Mouse (Mus musculus): ENCODE measurements around the gene Kndc1. TPM values are rescaled to one million over a fixed set of nuclear protein-coding genes. Genes with fewer than 3 reads are reported as not detected.

Gene Kndc1
- total RNA-seq, 2 experiments from 2014 or later = 0.91 to 1.0 TPM

DNA sequence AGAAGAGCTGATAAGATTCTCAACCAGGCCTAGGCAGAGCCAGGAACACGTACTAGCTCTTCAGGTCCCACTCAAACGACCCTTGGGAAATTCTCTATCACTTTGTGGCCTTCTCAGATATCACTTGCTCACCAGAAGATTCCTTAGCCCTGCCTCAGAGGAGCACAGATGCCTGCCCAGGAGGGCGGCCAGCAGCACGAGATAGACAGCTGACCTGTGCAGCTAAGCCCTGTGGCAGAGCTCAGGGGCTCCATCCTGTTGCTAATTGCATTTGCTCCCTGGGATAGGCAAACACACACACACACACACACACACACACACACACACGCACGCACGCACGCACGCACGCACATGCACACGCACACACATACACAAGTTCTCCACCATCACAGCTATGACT lies 87.6 kb downstream of the Kndc1 start:
- DNase-seq (ENCODE audit: low spot score in 2 of 2) = no peak

DNA sequence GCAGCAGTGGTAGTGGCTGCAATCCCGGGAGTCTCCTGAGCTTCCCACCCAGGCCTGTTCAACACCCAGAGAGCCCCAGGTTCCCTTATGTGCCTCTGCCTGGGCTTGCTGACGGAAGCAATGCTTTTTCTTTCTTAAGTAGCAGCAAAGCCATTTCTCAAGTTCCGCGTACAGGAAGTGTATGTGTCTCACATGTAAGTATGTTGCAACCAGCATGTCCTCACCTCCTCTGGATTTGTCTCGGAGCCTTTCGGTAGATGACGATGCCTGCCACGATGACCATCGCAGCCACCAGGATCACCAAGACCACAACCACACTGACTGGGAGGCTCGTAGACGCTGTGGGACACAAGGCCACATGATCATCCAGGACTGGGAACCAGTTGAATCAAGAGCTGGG lies 90.0 kb downstream of the Kndc1 start:
- no peak for DNase-seq (ENCODE audit: low spot score in 2 of 2)

DNA sequence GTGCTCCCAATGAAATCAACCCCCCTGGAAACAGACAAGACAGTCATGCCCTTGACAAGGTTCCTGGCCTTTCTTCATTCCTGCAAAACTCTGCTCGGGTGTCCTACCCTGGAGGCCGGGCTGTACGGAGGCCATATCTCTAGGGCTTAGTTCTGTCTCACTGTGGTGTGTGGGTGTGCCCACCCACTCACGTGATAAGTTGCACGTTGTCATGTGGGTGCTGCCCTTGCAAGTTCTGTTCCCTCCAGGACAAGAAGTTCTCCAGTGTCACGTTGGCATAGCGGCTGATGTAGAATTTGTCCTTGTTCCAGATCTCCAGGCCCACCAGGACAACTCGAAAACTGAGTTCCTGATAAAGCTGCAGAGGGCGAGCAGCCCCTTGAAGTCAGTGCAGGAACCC lies 93.8 kb downstream of the Kndc1 start:
- no peak for DNase-seq (ENCODE audit: low spot score in 2 of 2)

DNA sequence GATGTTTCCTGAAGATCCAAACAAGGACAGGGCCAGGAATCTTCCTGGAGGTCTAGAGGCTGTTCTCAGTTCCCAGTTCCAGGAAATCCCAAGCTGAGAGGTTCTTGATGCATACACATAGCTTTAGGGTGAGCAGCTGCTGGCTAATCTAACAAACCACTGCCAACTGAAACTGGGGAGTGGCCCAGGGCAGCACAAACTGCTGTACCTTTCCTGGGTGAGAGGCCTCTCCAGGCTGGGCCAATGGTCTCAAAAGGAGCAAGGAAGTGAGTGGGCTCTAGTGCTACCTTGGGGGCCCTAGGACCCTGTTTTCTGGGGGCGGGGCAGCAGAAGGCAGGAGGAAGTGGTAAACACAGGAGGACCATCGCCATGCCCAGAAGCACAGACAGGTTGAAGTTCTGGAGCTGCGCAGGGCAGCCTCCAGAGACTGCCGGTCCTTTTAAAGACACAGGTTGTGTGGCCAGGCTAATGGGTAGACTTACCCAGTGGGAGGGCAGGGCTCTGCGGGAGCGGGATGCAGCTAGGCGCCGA lies 96.4 kb downstream of the Kndc1 start:
- DNase-seq (ENCODE audit: low spot score in 2 of 2) = no peak

Small RNA genes within 50 kb of the gene (microRNA-seq; reads per million reads assigned to microRNA genes)
- gene Mir202 (not detected), gene Mir7062 (not detected), gene mmu-mir-7686 (not detected)

Other genes with a start within 250 kb of the Kndc1 start
- under 1 TPM; 0.17 to 0.52 TPM for gene Cfap46, start 210.9 kb upstream of the Kndc1 start, total RNA-seq (2021)
- gene Adgra1, start 60.5 kb upstream of the Kndc1 start, total RNA-seq (2021) = under 1 TPM; 0.05 TPM
- gene Utf1, start 49.1 kb downstream of the Kndc1 start, total RNA-seq (2021) = not detected
- not detected for gene 6430531B16Rik, start 84.1 kb downstream of the Kndc1 start, total RNA-seq (2021)
- gene Adam8, start 97.9 kb downstream of the Kndc1 start, total RNA-seq (2021) = 1 to 10 TPM in 1 of 2 experiments, under 1 TPM in 1; 0.78 to 1.1 TPM
- 10 to 100 TPM; 11.0 to 11.2 TPM for gene Zfp511, start 141.7 kb downstream of the Kndc1 start, total RNA-seq (2021)
- 10 to 100 TPM; 34.6 to 38.0 TPM for gene Tubgcp2, start 142.0 kb downstream of the Kndc1 start, total RNA-seq (2021)
- gene Msx3, start 154.4 kb downstream of the Kndc1 start, total RNA-seq (2021) = not detected
- not detected for gene Caly, start 187.9 kb downstream of the Kndc1 start, total RNA-seq (2021)
- gene Prap1, start 198.7 kb downstream of the Kndc1 start, total RNA-seq (2021) = not detected
- gene Fuom, start 207.7 kb downstream of the Kndc1 start, total RNA-seq (2021) = 10 to 100 TPM; 30.6 to 32.4 TPM
- gene Paox, start 221.1 kb downstream of the Kndc1 start, total RNA-seq (2021) = 1 to 10 TPM; 6.6 to 7.0 TPM
- gene Echs1, start 221.8 kb downstream of the Kndc1 start, total RNA-seq (2021) = 10 to 100 TPM; 78.9 to 80.2 TPM
- 10 to 100 TPM; 19.6 to 20.4 TPM for gene Mtg1, start 242.9 kb downstream of the Kndc1 start, total RNA-seq (2021)

All from gastrocnemius, postnatal 4 days (tissue).